Mouse (Mus musculus): ENCODE measurements at regions not wholly inside any gene's neighbourhood (a gene's known extent, or its start where the extent isn't known, plus 50 kb on each side); places are given as distances from the start of the nearest gene placed in this dataset.

DNA sequence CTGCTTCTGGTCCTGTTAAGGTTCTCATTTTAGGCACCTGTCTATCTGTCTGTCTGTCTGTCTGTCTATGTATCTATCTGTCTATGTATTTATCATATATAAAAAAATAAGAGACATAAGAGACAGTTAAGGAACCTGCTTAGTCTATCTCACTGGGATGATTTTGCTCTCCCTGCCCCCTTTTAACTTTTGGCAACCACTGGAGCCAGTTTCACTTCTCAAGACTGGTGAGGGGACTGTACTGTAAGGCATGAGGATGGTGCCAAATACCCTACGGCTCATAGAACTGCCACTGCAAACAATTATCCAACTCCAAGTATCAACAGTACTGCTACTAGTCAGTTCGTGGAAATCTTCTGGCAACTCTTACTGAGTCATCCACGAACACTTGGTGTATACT, 111.2 kb upstream of the Zfp648 start:
- TF ChIP-seq CTCF (IDR thresholded peaks at IDR 0.05; ENCODE audit: borderline replicate concordance, extremely low read depth, insufficient read depth, insufficient read length), result no peak
- no peak for TF ChIP-seq POLR2A (IDR thresholded peaks at IDR 0.05; ENCODE audit: borderline replicate concordance, extremely low read depth, insufficient read depth, insufficient read length, poor library complexity, severe bottlenecking)
- DNase-seq (ENCODE audit: low read depth), result no peak

GRCm38 (mm10) chr1:154090521-154091490, 110.2 kb upstream of the Zfp648 start:
- DNase-seq (ENCODE audit: low read depth), result no peak
- TF ChIP-seq CTCF (IDR thresholded peaks at IDR 0.05; ENCODE audit: borderline replicate concordance, extremely low read depth, insufficient read depth, insufficient read length) (no peak), POLR2A (IDR thresholded peaks at IDR 0.05; ENCODE audit: borderline replicate concordance, extremely low read depth, insufficient read depth, insufficient read length, poor library complexity, severe bottlenecking) (no peak)

GRCm38 (mm10) chr1:154093549-154093948, 107.4 kb upstream of the Zfp648 start:
- TF ChIP-seq CTCF (IDR thresholded peaks at IDR 0.05; ENCODE audit: borderline replicate concordance, extremely low read depth, insufficient read depth, insufficient read length) (no peak), POLR2A (IDR thresholded peaks at IDR 0.05; ENCODE audit: borderline replicate concordance, extremely low read depth, insufficient read depth, insufficient read length, poor library complexity, severe bottlenecking) (no peak)
- DNase-seq (ENCODE audit: low read depth), result no peak

DNA sequence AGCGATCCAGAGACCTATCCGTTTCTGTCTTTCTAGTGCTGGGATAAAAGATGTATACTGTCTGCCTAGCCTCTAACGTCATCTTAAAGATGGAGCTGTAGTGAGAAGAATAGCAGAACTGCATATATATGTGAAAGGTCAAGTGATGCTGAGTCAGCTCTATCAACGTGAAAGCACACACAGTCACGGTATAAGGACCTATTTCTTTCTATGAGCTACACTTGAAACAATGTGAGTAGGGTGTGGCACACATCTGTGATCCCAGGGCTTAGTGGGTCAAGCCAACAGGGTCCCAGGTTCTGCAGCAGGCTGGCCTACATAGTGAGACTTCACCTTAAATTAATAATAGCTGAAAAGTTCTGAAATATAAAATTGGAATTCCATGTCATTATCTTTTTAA, 106.6 kb upstream of the Zfp648 start:
- TF ChIP-seq POLR2A (IDR thresholded peaks at IDR 0.05; ENCODE audit: borderline replicate concordance, extremely low read depth, insufficient read depth, insufficient read length, poor library complexity, severe bottlenecking) (no peak), CTCF (IDR thresholded peaks at IDR 0.05; ENCODE audit: borderline replicate concordance, extremely low read depth, insufficient read depth, insufficient read length) (no peak)
- DNase-seq (ENCODE audit: low read depth), result no peak

GRCm38 (mm10) chr1:154096113-154096512, 104.9 kb upstream of the Zfp648 start:
- no peak for DNase-seq (ENCODE audit: low read depth)
- no peak for TF ChIP-seq POLR2A (IDR thresholded peaks at IDR 0.05; ENCODE audit: borderline replicate concordance, extremely low read depth, insufficient read depth, insufficient read length, poor library complexity, severe bottlenecking)
- TF ChIP-seq CTCF (IDR thresholded peaks at IDR 0.05; ENCODE audit: borderline replicate concordance, extremely low read depth, insufficient read depth, insufficient read length), result no peak

- DNase-seq (ENCODE audit: low read depth), result no peak
- TF ChIP-seq POLR2A (IDR thresholded peaks at IDR 0.05; ENCODE audit: borderline replicate concordance, extremely low read depth, insufficient read depth, insufficient read length, poor library complexity, severe bottlenecking) (no peak), CTCF (IDR thresholded peaks at IDR 0.05; ENCODE audit: borderline replicate concordance, extremely low read depth, insufficient read depth, insufficient read length) (no peak)
Observed at GRCm38 (mm10) chr1:154096911-154097310, 104.1 kb upstream of the Zfp648 start.

- no peak for TF ChIP-seq POLR2A (IDR thresholded peaks at IDR 0.05; ENCODE audit: borderline replicate concordance, extremely low read depth, insufficient read depth, insufficient read length, poor library complexity, severe bottlenecking)
- no peak for TF ChIP-seq CTCF (IDR thresholded peaks at IDR 0.05; ENCODE audit: borderline replicate concordance, extremely low read depth, insufficient read depth, insufficient read length)
- DNase-seq (ENCODE audit: low read depth), result no peak
Observed at GRCm38 (mm10) chr1:154097656-154098055, 103.3 kb upstream of the Zfp648 start.

GRCm38 (mm10) chr1:154100556-154100955, 100.4 kb upstream of the Zfp648 start:
- TF ChIP-seq POLR2A (IDR thresholded peaks at IDR 0.05; ENCODE audit: borderline replicate concordance, extremely low read depth, insufficient read depth, insufficient read length, poor library complexity, severe bottlenecking) (no peak), CTCF (IDR thresholded peaks at IDR 0.05; ENCODE audit: borderline replicate concordance, extremely low read depth, insufficient read depth, insufficient read length) (no peak)
- no peak for DNase-seq (ENCODE audit: low read depth)

DNA sequence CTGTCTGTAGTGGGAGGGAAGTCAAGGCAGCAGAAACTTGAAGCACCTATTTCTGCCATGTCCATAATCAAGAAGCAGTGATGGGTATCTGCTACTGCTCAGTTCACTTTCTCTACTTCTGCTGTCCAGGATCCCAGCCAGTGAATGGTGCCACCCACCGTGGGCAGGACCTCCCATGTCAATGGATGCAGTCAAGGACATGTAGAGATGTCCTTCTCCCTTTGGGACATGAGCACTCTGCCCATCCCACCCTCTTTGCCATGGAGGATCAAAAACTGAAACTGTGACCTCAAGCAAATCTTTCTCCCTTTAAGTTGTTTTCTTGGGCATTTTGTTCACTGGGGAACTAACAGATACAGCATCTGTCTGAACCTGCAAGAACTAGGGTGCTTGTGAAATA, 99.6 kb upstream of the Zfp648 start:
- TF ChIP-seq CTCF (IDR thresholded peaks at IDR 0.05; ENCODE audit: borderline replicate concordance, extremely low read depth, insufficient read depth, insufficient read length) (no peak), POLR2A (IDR thresholded peaks at IDR 0.05; ENCODE audit: borderline replicate concordance, extremely low read depth, insufficient read depth, insufficient read length, poor library complexity, severe bottlenecking) (no peak)
- DNase-seq (ENCODE audit: low read depth), result no peak

- no peak for TF ChIP-seq CTCF (IDR thresholded peaks at IDR 0.05; ENCODE audit: borderline replicate concordance, extremely low read depth, insufficient read depth, insufficient read length)
- TF ChIP-seq POLR2A (IDR thresholded peaks at IDR 0.05; ENCODE audit: borderline replicate concordance, extremely low read depth, insufficient read depth, insufficient read length, poor library complexity, severe bottlenecking), result no peak
- DNase-seq (ENCODE audit: low read depth), result no peak
Observed at GRCm38 (mm10) chr1:154102191-154102590, 98.8 kb upstream of the Zfp648 start.

- no peak for TF ChIP-seq POLR2A (IDR thresholded peaks at IDR 0.05; ENCODE audit: borderline replicate concordance, extremely low read depth, insufficient read depth, insufficient read length, poor library complexity, severe bottlenecking)
- peak; percentile 77 for DNase-seq (ENCODE audit: low read depth)
Observed at GRCm38 (mm10) chr1:154102871-154103596, 98.0 kb upstream of the Zfp648 start.
